Mouse (Mus musculus) forebrain, embryonic 16.5 days (tissue): ENCODE measurements around the gene Ly6g6c. TPM values are rescaled to one million over a fixed set of nuclear protein-coding genes. Genes with fewer than 3 reads are reported as not detected.

Source experiments
- ATAC-seq: fragments of 200-750 bp; cut with Nextera tagmentation; 2 replicates; pipeline ENCODE4 v1.8.0; 2017; ENCODE audit warnings: mild to moderate bottlenecking, moderate library complexity
- H3K27ac ChIP-seq: fragments of 300-500 bp; sonication (generic); 2 replicates; pipeline ENCODE4 v1.5.1; 2014; ENCODE audit warnings: low read length, control low read depth
- H3K27me3 ChIP-seq: fragments of 300-500 bp; sonication (generic); replicated peaks from 2 replicates; pipeline ENCODE4 v1.6.1; 2014; ENCODE audit warnings: low read length; ENCODE audit not compliant: control insufficient read depth, insufficient read depth
- H3K36me3 ChIP-seq: fragments of 300-500 bp; sonication (generic); 2 replicates; pipeline ENCODE4 v1.6.1; 2014; ENCODE audit not compliant: control insufficient read depth, insufficient read depth
- H3K4me1 ChIP-seq: fragments of 300-500 bp; sonication (generic); replicated peaks from 2 replicates; pipeline ENCODE4 v1.6.1; 2014; ENCODE audit warnings: low read length; ENCODE audit not compliant: control insufficient read depth, insufficient read depth
- H3K4me2 ChIP-seq: fragments of 300-500 bp; sonication (generic); 2 replicates; pipeline ENCODE4 v1.6.1; 2014; ENCODE audit warnings: mild to moderate bottlenecking, low read length, control low read depth
- H3K4me3 ChIP-seq: fragments of 300-500 bp; sonication (generic); replicated peaks from 2 replicates; pipeline ENCODE4 v1.5.1; 2014; ENCODE audit warnings: mild to moderate bottlenecking, low read length, control low read depth
- H3K9ac ChIP-seq: fragments of 300-500 bp; sonication (generic); replicated peaks from 2 replicates; pipeline ENCODE4 v1.6.1; 2014; ENCODE audit warnings: low read depth, low read length, control low read depth
- H3K9me3 ChIP-seq: fragments of 300-500 bp; sonication (generic); 2 replicates; pipeline ENCODE4 v1.6.1; 2016; ENCODE audit warnings: low read length; ENCODE audit not compliant: control insufficient read depth
- WGBS: fragments of 180-500 bp; shearing (Covaris S2); extraction: QIAGEN DNeasy Blood & Tissue Kit; methylation state at CpG from one replicate; pipeline ENCODE4 v1.1.7; 2014; 5-methylcytosine and 5-hydroxymethylcytosine counted together
- polyA plus RNA-seq: library from polyadenylated mRNA; unstranded; fragments of >200 nt; fragmentation: Nextera tagmentation; extraction: Ambion mirVana; gene quantifications from 2 replicates; pipeline ENCODE4 v1.2.1, GENCODE M21; 2015

The Ly6g6c gene
- polyA plus RNA-seq, 1 experiment from 2014 or later = not detected

GRCm38 (mm10) chr17:35111774-35112173 is 46.6 kb downstream of the Ly6g6c start:
- H3K4me1 ChIP-seq = no peaks in the 10 kb centered on the region
- H3K27ac ChIP-seq = no peak overlapping the region
- 72% methylated on average over 9 of the region's 9 CpGs for WGBS
- no peak for ATAC-seq
- H3K27me3 ChIP-seq = no peaks in the 10 kb centered on the region
- H3K9ac ChIP-seq = no peak overlapping the region
- no peak overlapping the region for H3K4me2 ChIP-seq
- peaks cover 10% of the 10 kb centered on the region for H3K36me3 ChIP-seq
- H3K9me3 ChIP-seq = no peaks in the 10 kb centered on the region
- no peak overlapping the region for H3K4me3 ChIP-seq

DNA sequence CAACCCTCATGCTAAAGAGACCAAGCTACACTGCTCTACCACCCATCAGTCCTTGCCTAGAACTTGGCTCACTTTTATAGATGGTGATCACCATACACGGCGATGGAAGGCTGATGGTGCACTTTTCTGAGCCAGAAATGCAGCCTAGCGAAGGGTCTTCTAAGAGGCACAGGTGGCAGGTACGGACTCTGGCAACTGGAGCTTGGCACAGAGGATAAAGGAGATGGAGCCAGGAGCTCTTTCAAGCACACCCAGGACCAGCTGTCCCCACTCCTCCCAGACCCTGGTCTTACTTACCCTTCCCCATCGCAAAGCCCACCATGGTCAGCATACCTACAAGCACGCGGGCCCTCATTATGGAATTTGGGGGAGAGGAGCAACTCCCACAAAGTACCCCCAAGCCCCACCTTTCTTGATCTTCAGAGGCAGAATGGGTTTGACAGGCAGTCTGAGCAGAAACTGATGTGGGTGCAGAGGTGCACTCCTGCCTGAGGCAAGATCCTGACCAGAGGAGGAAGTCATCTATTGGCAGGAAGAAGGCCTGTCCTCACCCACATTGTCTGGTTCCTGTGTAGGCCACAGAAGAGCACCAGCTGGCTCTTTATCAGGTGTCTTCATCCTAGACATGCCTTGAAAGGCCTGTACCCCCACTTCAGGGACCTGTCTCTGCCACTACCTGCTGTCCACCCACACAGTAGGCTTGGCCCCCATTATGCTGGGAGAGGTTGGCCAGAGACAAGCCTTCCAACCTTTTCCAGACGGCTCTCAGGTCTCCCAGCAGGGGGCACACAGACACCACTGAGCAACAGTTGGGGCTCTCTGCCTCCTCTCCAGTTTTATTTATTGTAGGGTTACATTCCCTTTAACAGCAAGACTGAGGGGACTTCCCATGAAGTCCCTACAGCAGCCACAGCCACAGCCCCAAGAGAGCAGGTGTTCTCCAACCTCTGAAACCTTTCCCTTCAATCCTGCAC is 50.1 kb downstream of the Ly6g6c start, which contains the start of gene Ly6g5b:
Gene Ly6g5b (minus strand): TSS at position 383 of the 974 bp plus-strand sequence.
- Histone ChIP-seq H3K9ac (no peak within 1 kb of the TSS), H3K27ac (no peak within 1 kb of the TSS), H3K9me3 (no peaks in the 10 kb centered on the region), H3K36me3 (peaks cover 19% of the 10 kb centered on the region), H3K4me1 (peaks cover 9% of the 10 kb centered on the region), H3K4me2 (no peak within 1 kb of the TSS), H3K4me3 (no peak within 1 kb of the TSS), H3K27me3 (no peaks in the 10 kb centered on the region)
- 87% methylated on average over 8 of the region's 8 CpGs for WGBS
- ATAC-seq = no peak

Other genes with a start within 250 kb of the Ly6g6c start
- gene Stk19, start 228.4 kb upstream of the Ly6g6c start, polyA plus RNA-seq = 33.4 and 50.4 TPM in 2 replicates
- gene Dxo, start 228.4 kb upstream of the Ly6g6c start, polyA plus RNA-seq = 64.8 and 75.6 TPM in 2 replicates
- 65.6 and 67.5 TPM in 2 replicates for gene Skiv2l, start 215.2 kb upstream of the Ly6g6c start, polyA plus RNA-seq
- gene Nelfe, start 215.0 kb upstream of the Ly6g6c start, polyA plus RNA-seq = 87.5 and 97.7 TPM in 2 replicates
- 1.1 and 1.3 TPM in 2 replicates for gene Cfb, start 202.9 kb upstream of the Ly6g6c start, polyA plus RNA-seq
- 7.1 and 8.0 TPM in 2 replicates for gene Zbtb12, start 185.9 kb upstream of the Ly6g6c start, polyA plus RNA-seq
- 0.29 TPM in 1 of 2 replicates, not detected in the other for gene Gm20547, start 183.3 kb upstream of the Ly6g6c start, polyA plus RNA-seq
- 1.6 and 1.7 TPM in 2 replicates for gene C2, start 167.1 kb upstream of the Ly6g6c start, polyA plus RNA-seq
- 107 and 121 TPM in 2 replicates for gene Ehmt2, start 166.9 kb upstream of the Ly6g6c start, polyA plus RNA-seq
- 0.09 TPM in 1 of 2 replicates, not detected in the other for gene Slc44a4, start 150.9 kb upstream of the Ly6g6c start, polyA plus RNA-seq
- gene Neu1, start 134.1 kb upstream of the Ly6g6c start, polyA plus RNA-seq = 31.8 and 36.8 TPM in 2 replicates
- 0.14 TPM in 1 of 2 replicates, not detected in the other for gene Hspa1b, start 106.2 kb upstream of the Ly6g6c start, polyA plus RNA-seq
- not detected in 2 replicates for gene Gm20481, start 95.5 kb upstream of the Ly6g6c start, polyA plus RNA-seq
- gene Hspa1a, start 93.2 kb upstream of the Ly6g6c start, polyA plus RNA-seq = 3.3 and 5.2 TPM in 2 replicates
- gene Hspa1l, start 92.7 kb upstream of the Ly6g6c start, polyA plus RNA-seq = 1.5 and 1.7 TPM in 2 replicates
- 119 and 121 TPM in 2 replicates for gene Lsm2, start 83.5 kb upstream of the Ly6g6c start, polyA plus RNA-seq
- gene Vars, start 64.4 kb upstream of the Ly6g6c start, polyA plus RNA-seq = 81.7 and 85.2 TPM in 2 replicates
- 0.12 and 0.14 TPM in 2 replicates for gene Vwa7, start 48.8 kb upstream of the Ly6g6c start, polyA plus RNA-seq
- 2.2 and 2.7 TPM in 2 replicates for gene Sapcd1, start 37.4 kb upstream of the Ly6g6c start, polyA plus RNA-seq
- 3.1 and 3.4 TPM in 2 replicates for gene Msh5, start 18.6 kb upstream of the Ly6g6c start, polyA plus RNA-seq
- gene Clic1, start 15.4 kb upstream of the Ly6g6c start, polyA plus RNA-seq = 79.3 and 85.5 TPM in 2 replicates
- gene Ddah2, start 6.4 kb upstream of the Ly6g6c start, polyA plus RNA-seq = 484 and 489 TPM in 2 replicates
- gene Mpig6b, start 796 bp downstream of the Ly6g6c start, polyA plus RNA-seq = 0.24 TPM in 1 of 2 replicates, not detected in the other
- 11.8 and 12.3 TPM in 2 replicates for gene Ly6g6e, start 11.5 kb downstream of the Ly6g6c start, polyA plus RNA-seq
- 1.2 and 1.6 TPM in 2 replicates for gene Ly6g6d, start 12.7 kb downstream of the Ly6g6c start, polyA plus RNA-seq
- gene Ly6g6f, start 20.2 kb downstream of the Ly6g6c start, polyA plus RNA-seq = not detected in 2 replicates
- 93.1 and 109 TPM in 2 replicates for gene Abhd16a, start 23.9 kb downstream of the Ly6g6c start, polyA plus RNA-seq
- not detected in 2 replicates for gene Ly6g5c, start 42.9 kb downstream of the Ly6g6c start, polyA plus RNA-seq
- 0.62 and 1.3 TPM in 2 replicates for gene Ly6g5b, start 50.0 kb downstream of the Ly6g6c start, polyA plus RNA-seq
- 29.6 and 29.8 TPM in 2 replicates for gene Gpank1, start 56.1 kb downstream of the Ly6g6c start, polyA plus RNA-seq
- gene Csnk2b, start 56.7 kb downstream of the Ly6g6c start, polyA plus RNA-seq = 308 and 320 TPM in 2 replicates
- 6.1 and 8.6 TPM in 2 replicates for gene D17H6S53E, start 61.0 kb downstream of the Ly6g6c start, polyA plus RNA-seq
- 0.56 TPM in 1 of 2 replicates, not detected in the other for gene Apom, start 66.7 kb downstream of the Ly6g6c start, polyA plus RNA-seq
- gene Bag6, start 69.8 kb downstream of the Ly6g6c start, polyA plus RNA-seq = 85.4 and 86.7 TPM in 2 replicates
- 156 and 195 TPM in 2 replicates for gene Prrc2a, start 99.5 kb downstream of the Ly6g6c start, polyA plus RNA-seq
- 5.9 and 8.0 TPM in 2 replicates for gene Aif1, start 110.7 kb downstream of the Ly6g6c start, polyA plus RNA-seq
- gene Lst1, start 123.1 kb downstream of the Ly6g6c start, polyA plus RNA-seq = 4.5 and 4.9 TPM in 2 replicates
- 0.24 TPM in 1 of 2 replicates, not detected in the other for gene Ltb, start 129.1 kb downstream of the Ly6g6c start, polyA plus RNA-seq
- not detected in 2 replicates for gene Tnf, start 136.6 kb downstream of the Ly6g6c start, polyA plus RNA-seq
- 0.24 and 0.35 TPM in 2 replicates for gene Lta, start 140.0 kb downstream of the Ly6g6c start, polyA plus RNA-seq
- 0.62 TPM in 1 of 2 replicates, not detected in the other for gene Gm16181, start 155.4 kb downstream of the Ly6g6c start, polyA plus RNA-seq
- 46.2 and 64.8 TPM in 2 replicates for gene Atp6v1g2, start 168.3 kb downstream of the Ly6g6c start, polyA plus RNA-seq
- 9.5 and 10.7 TPM in 2 replicates for gene Nfkbil1, start 170.4 kb downstream of the Ly6g6c start, polyA plus RNA-seq
- 466 and 471 TPM in 2 replicates for gene Ddx39b, start 176.4 kb downstream of the Ly6g6c start, polyA plus RNA-seq
- gene H2-D1, start 197.3 kb downstream of the Ly6g6c start, polyA plus RNA-seq = 48.1 and 65.7 TPM in 2 replicates